Mouse (Mus musculus) ES-Bruce4 (cell line): Measurements from ENCODE around the gene Kmt5a. TPM values are rescaled to one million over a fixed set of nuclear protein-coding genes. Genes with fewer than 3 reads are reported as not detected.
"Not testable (repeated sequence)": the region's sequence is repeated elsewhere in the genome, so short reads cannot be mapped to it uniquely, and the experiment has no call there.

ENCODE experiments used
- H3K27ac ChIP-seq: 2 replicates; pipeline ENCODE4 v1.5.1; 2012; ENCODE audit warnings: low read length, inconsistent platforms; ENCODE audit not compliant: insufficient read depth
- H3K27me3 ChIP-seq: 2 replicates; pipeline ENCODE4 v1.6.1; 2012; ENCODE audit warnings: mild to moderate bottlenecking, low read length, inconsistent platforms; ENCODE audit not compliant: control insufficient read depth, poor library complexity, insufficient read depth, severe bottlenecking
- H3K36me3 ChIP-seq: 2 replicates; pipeline ENCODE4 v1.6.1; 2012; ENCODE audit warnings: inconsistent platforms, mild to moderate bottlenecking, low read length, moderate library complexity; ENCODE audit not compliant: control insufficient read depth, poor library complexity, insufficient read depth, severe bottlenecking
- H3K4me1 ChIP-seq: one replicate; pipeline ENCODE4 v1.8.1; 2011; ENCODE audit warnings: low read length; ENCODE audit not compliant: control insufficient read depth, insufficient read depth
- H3K4me3 ChIP-seq: 2 replicates; pipeline ENCODE4 v1.5.1; 2011; ENCODE audit warnings: low read depth, mild to moderate bottlenecking, low read length
- H3K9ac ChIP-seq: 2 replicates; pipeline ENCODE4 v1.6.1; 2012; ENCODE audit warnings: low read depth, mild to moderate bottlenecking, inconsistent platforms; ENCODE audit not compliant: poor library complexity, severe bottlenecking
- H3K9me3 ChIP-seq: replicated peaks from 2 replicates; pipeline ENCODE4 v1.6.1; 2012; ENCODE audit warnings: mild to moderate bottlenecking, low read length, inconsistent platforms; ENCODE audit not compliant: control insufficient read depth, poor library complexity, insufficient read depth, severe bottlenecking
- CTCF ChIP-seq: IDR thresholded peaks from one replicate; pipeline ENCODE4 v1.8.1; 2011; ENCODE audit warnings: low read depth, low read length
- EP300 ChIP-seq: IDR thresholded peaks from 2 replicates; pipeline ENCODE4 v1.6.1; 2011; ENCODE audit warnings: low read depth, low read length; ENCODE audit not compliant: insufficient read depth
- POLR2A ChIP-seq: IDR thresholded peaks from one replicate; pipeline ENCODE4 v1.8.1; 2011; ENCODE audit warnings: low read length; ENCODE audit not compliant: insufficient read depth
- polyA plus RNA-seq: library from polyadenylated mRNA; stranded (reverse); fragments of >200 nt; gene quantifications from 2 replicates; pipeline ENCODE4 v1.2.4, GENCODE M21; 2011; ENCODE audit warnings: low read depth; ENCODE audit not compliant: missing spikeins, insufficient read depth, insufficient read length

Gene Kmt5a
- polyA plus RNA-seq, 1 experiment: 187 TPM

- H3K9me3 ChIP-seq: no peaks in the 10 kb centered on the region
- peaks cover 15% of the 10 kb centered on the region; the same call in 1 of the 2 replicates for H3K36me3 ChIP-seq
- H3K4me1 ChIP-seq: no peaks in the 10 kb centered on the region
- TF ChIP-seq CTCF (no peak), EP300 (no peak), POLR2A (no peak)
- H3K27ac ChIP-seq: no peak overlapping the region
- H3K9ac ChIP-seq: no peak overlapping the region
- no peaks in the 10 kb centered on the region for H3K27me3 ChIP-seq
- H3K4me3 ChIP-seq: no peak overlapping the region
Observed at GRCm38 (mm10) chr5:124495547-124495946, 55.8 kb downstream of the Kmt5a start.

GRCm38 (mm10) chr5:124496614-124497514 lies 57.1 kb downstream of the Kmt5a start:
- H3K27me3 ChIP-seq: no peaks in the 10 kb centered on the region
- peaks cover 1% of the 10 kb centered on the region for H3K4me1 ChIP-seq
- TF ChIP-seq EP300: no peak
- TF ChIP-seq POLR2A: no peak
- no peak for TF ChIP-seq CTCF
- no peak overlapping the region for H3K4me3 ChIP-seq
- H3K9me3 ChIP-seq: no peaks in the 10 kb centered on the region
- no peak overlapping the region for H3K9ac ChIP-seq
- peaks cover 11% of the 10 kb centered on the region; the same call in 1 of the 2 replicates for H3K36me3 ChIP-seq
- H3K27ac ChIP-seq: no peak overlapping the region

GRCm38 (mm10) chr5:124498221-124498876 lies 58.6 kb downstream of the Kmt5a start:
- Histone ChIP-seq H3K4me3 (no peak overlapping the region), H3K9me3 (no peaks in the 10 kb centered on the region), H3K27ac (no peak overlapping the region), H3K4me1 (peaks cover 1% of the 10 kb centered on the region), H3K9ac (no peak overlapping the region), H3K36me3 (0 out of 2 replicates have a peak, but pooled peaks cover 6% of the 10 kb centered on the region), H3K27me3 (no peaks in the 10 kb centered on the region)
- TF ChIP-seq POLR2A (no peak), CTCF (no peak), EP300 (no peak)

- Histone ChIP-seq H3K4me3 (no peak overlapping the region), H3K36me3 (0 out of 2 replicates have a peak, but pooled peaks cover 4% of the 10 kb centered on the region), H3K27me3 (no peaks in the 10 kb centered on the region), H3K9ac (no peak overlapping the region), H3K9me3 (no peaks in the 10 kb centered on the region), H3K4me1 (peaks cover 1% of the 10 kb centered on the region), H3K27ac (no peak overlapping the region)
- TF ChIP-seq POLR2A (no peak), EP300 (no peak), CTCF (no peak)
Observed at GRCm38 (mm10) chr5:124499001-124499400, 59.3 kb downstream of the Kmt5a start.

- not testable (repeated sequence) for H3K27me3 ChIP-seq, H3K36me3 ChIP-seq
Observed at GRCm38 (mm10) chr5:124500037-124500436, 60.3 kb downstream of the Kmt5a start.

GRCm38 (mm10) chr5:124500573-124500972 lies 60.8 kb downstream of the Kmt5a start:
- Histone ChIP-seq H3K27me3 (no peaks in the 10 kb centered on the region), H3K27ac (peak overlapping the region; percentile 5; the same call in 1 of the 2 replicates), H3K36me3 (no peaks in the 10 kb centered on the region), H3K9ac (no peak overlapping the region), H3K9me3 (no peaks in the 10 kb centered on the region), H3K4me3 (no peak overlapping the region), H3K4me1 (peaks cover 1% of the 10 kb centered on the region)
- no peak for TF ChIP-seq POLR2A
- TF ChIP-seq EP300: no peak
- no peak for TF ChIP-seq CTCF

More at GRCm38 (mm10) chr5:124500037-124500436, 60.3 kb downstream of the Kmt5a start:
- H3K4me3 ChIP-seq, H3K4me1 ChIP-seq, H3K27ac ChIP-seq, H3K9ac ChIP-seq, H3K9me3 ChIP-seq: not testable (repeated sequence)
